Mouse (Mus musculus): Measurements from ENCODE around the gene Zbtb8b. TPM values are rescaled to one million over a fixed set of nuclear protein-coding genes. Genes with fewer than 3 reads are reported as not detected.

Gene Zbtb8b
- total and polyA plus RNA-seq, 3 experiments = 0.12 to 0.35 TPM; not detected in 1

Other genes starting within 250 kb of the Zbtb8b start
- 10 to 100 TPM; 15.5 to 30.5 TPM for gene C77080, start 179.4 kb downstream of the Zbtb8b start, total RNA-seq (2021)
- 20.4 and 21.3 TPM in 2 replicates for gene C77080, start 179.4 kb downstream of the Zbtb8b start, polyA plus RNA-seq (2012; rRNA removed)
- gene Sync, start 153.2 kb downstream of the Zbtb8b start, total RNA-seq (2021) = under 1 TPM; 0.66 to 0.97 TPM
- 0.11 and 0.32 TPM in 2 replicates for gene Sync, start 153.2 kb downstream of the Zbtb8b start, polyA plus RNA-seq (2012; rRNA removed)
- 100 to 1,000 TPM; 116 to 144 TPM for gene Rbbp4, start 105.5 kb downstream of the Zbtb8b start, total RNA-seq (2021)
- 9.7 and 10.4 TPM in 2 replicates for gene Rbbp4, start 105.5 kb downstream of the Zbtb8b start, polyA plus RNA-seq (2012; rRNA removed)
- 10 to 100 TPM; 42.7 to 48.4 TPM for gene Zbtb8os, start 105.2 kb downstream of the Zbtb8b start, total RNA-seq (2021)
- 4.1 and 5.3 TPM in 2 replicates for gene Zbtb8os, start 105.2 kb downstream of the Zbtb8b start, polyA plus RNA-seq (2012; rRNA removed)
- 1 to 10 TPM; 6.1 to 6.4 TPM for gene Zbtb8a, start 62.7 kb downstream of the Zbtb8b start, total RNA-seq (2021)
- 2.4 and 2.7 TPM in 2 replicates for gene Zbtb8a, start 62.7 kb downstream of the Zbtb8b start, polyA plus RNA-seq (2012; rRNA removed)
- 10 to 100 TPM; 72.1 to 72.4 TPM for gene Bsdc1, start 20.7 kb upstream of the Zbtb8b start, total RNA-seq (2021)
- gene Bsdc1, start 20.7 kb upstream of the Zbtb8b start, polyA plus RNA-seq (2012; rRNA removed) = 15.1 and 18.8 TPM in 2 replicates
- gene Tssk3, start 50.2 kb upstream of the Zbtb8b start, total RNA-seq (2021) = not detected
- gene Tssk3, start 50.2 kb upstream of the Zbtb8b start, polyA plus RNA-seq (2012; rRNA removed) = not detected in 2 replicates
- gene Fam229a, start 50.3 kb upstream of the Zbtb8b start, total RNA-seq (2021) = not detected
- 1.0 and 2.1 TPM in 2 replicates for gene Fam229a, start 50.3 kb upstream of the Zbtb8b start, polyA plus RNA-seq (2012; rRNA removed)
- 10 to 100 TPM; 39.8 to 46.4 TPM for gene Marcksl1, start 72.7 kb upstream of the Zbtb8b start, total RNA-seq (2021)
- gene Marcksl1, start 72.7 kb upstream of the Zbtb8b start, polyA plus RNA-seq (2012; rRNA removed) = 48.8 and 67.4 TPM in 2 replicates
- gene Hdac1, start 101.9 kb upstream of the Zbtb8b start, total RNA-seq (2021) = 10 to 100 TPM; 44.4 to 53.9 TPM
- 17.2 and 18.4 TPM in 2 replicates for gene Hdac1, start 101.9 kb upstream of the Zbtb8b start, polyA plus RNA-seq (2012; rRNA removed)
- 1 to 10 TPM; 3.2 to 4.1 TPM for gene Lck, start 132.8 kb upstream of the Zbtb8b start, total RNA-seq (2021)
- gene Lck, start 132.8 kb upstream of the Zbtb8b start, polyA plus RNA-seq (2012; rRNA removed) = 1.2 and 1.7 TPM in 2 replicates
- gene Fam167b, start 137.7 kb upstream of the Zbtb8b start, total RNA-seq (2021) = 10 to 100 TPM; 29.6 to 31.1 TPM
- 53.7 and 75.5 TPM in 2 replicates for gene Fam167b, start 137.7 kb upstream of the Zbtb8b start, polyA plus RNA-seq (2012; rRNA removed)
- gene Eif3i, start 159.8 kb upstream of the Zbtb8b start, total RNA-seq (2021) = 100 to 1,000 TPM; 171 to 194 TPM
- gene Eif3i, start 159.8 kb upstream of the Zbtb8b start, polyA plus RNA-seq (2012; rRNA removed) = 147 and 171 TPM in 2 replicates
- gene Tmem234, start 159.8 kb upstream of the Zbtb8b start, total RNA-seq (2021) = 100 to 1,000 TPM in 1 of 2 experiments, 10 to 100 TPM in 1; 90.9 to 100 TPM
- 108 and 125 TPM in 2 replicates for gene Tmem234, start 159.8 kb upstream of the Zbtb8b start, polyA plus RNA-seq (2012; rRNA removed)
- gene Dcdc2b, start 173.4 kb upstream of the Zbtb8b start, total RNA-seq (2021) = 1 to 10 TPM; 1.8 to 2.4 TPM
- gene Dcdc2b, start 173.4 kb upstream of the Zbtb8b start, polyA plus RNA-seq (2012; rRNA removed) = 4.5 and 7.4 TPM in 2 replicates
- 10 to 100 TPM; 28.2 to 32.0 TPM for gene Iqcc, start 178.2 kb upstream of the Zbtb8b start, total RNA-seq (2021)
- 56.0 and 63.9 TPM in 2 replicates for gene Iqcc, start 178.2 kb upstream of the Zbtb8b start, polyA plus RNA-seq (2012; rRNA removed)
- gene Ccdc28b, start 183.1 kb upstream of the Zbtb8b start, total RNA-seq (2021) = 10 to 100 TPM; 22.1 to 33.4 TPM
- 23.9 and 24.3 TPM in 2 replicates for gene Ccdc28b, start 183.1 kb upstream of the Zbtb8b start, polyA plus RNA-seq (2012; rRNA removed)
- gene Txlna, start 200.2 kb upstream of the Zbtb8b start, total RNA-seq (2021) = 10 to 100 TPM; 56.0 to 66.6 TPM
- gene Txlna, start 200.2 kb upstream of the Zbtb8b start, polyA plus RNA-seq (2012; rRNA removed) = 25.2 and 28.9 TPM in 2 replicates
- gene Kpna6, start 231.9 kb upstream of the Zbtb8b start, total RNA-seq (2021) = 10 to 100 TPM; 82.7 to 93.8 TPM
- 23.7 and 31.1 TPM in 2 replicates for gene Kpna6, start 231.9 kb upstream of the Zbtb8b start, polyA plus RNA-seq (2012; rRNA removed)

Measured in adrenal gland, adult 2 months (tissue).